Mouse (Mus musculus) ovary, postnatal 14 days (tissue): ENCODE data around the gene Lgalsl.

Experiments
- DNase-seq: peaks from one replicate; pipeline ENCODE4 v3.0.0; 2022; ENCODE audit warnings: low spot score

Lgalsl gene

DNA sequence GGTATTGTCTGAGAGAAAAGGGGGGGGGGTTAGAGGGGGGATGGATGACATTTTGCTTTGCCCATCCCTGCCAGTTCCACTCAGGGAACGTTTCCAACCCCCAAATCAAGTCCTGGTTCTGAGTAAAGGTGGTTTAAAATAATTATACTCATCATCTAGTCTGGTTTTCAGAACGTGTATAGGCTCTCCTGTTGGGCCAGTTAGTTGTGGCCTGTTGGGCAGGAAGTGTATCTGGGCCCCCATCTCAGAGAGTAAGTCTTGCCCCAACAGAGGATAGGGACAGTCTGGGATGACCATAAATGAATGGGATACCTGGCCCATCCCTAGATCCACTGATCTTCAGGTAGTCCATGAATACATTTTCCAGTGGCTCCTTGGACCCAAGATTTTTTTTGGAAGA, 48.2 kb downstream of the Lgalsl start:
- no peak for DNase-seq

DNA sequence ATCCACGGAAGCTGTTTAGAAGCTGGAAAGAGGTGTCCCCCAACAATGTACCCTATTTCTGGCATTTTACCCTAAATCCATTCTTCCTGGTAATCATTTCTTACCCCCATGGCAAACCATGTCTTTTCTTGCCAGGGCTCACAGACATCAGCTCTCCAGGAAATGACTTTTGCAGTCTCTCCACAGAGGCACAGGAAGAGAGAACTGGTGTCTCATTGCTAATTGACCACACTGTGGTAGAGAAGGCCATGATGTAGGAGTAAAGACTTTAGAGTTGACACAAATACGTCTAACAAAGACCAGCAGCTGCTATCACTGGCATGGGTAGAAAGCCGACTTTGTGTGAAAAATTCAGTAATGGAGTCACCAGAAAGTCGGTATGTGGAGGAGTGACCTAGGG, 50.5 kb downstream of the Lgalsl start:
- DNase-seq = no peak

DNA sequence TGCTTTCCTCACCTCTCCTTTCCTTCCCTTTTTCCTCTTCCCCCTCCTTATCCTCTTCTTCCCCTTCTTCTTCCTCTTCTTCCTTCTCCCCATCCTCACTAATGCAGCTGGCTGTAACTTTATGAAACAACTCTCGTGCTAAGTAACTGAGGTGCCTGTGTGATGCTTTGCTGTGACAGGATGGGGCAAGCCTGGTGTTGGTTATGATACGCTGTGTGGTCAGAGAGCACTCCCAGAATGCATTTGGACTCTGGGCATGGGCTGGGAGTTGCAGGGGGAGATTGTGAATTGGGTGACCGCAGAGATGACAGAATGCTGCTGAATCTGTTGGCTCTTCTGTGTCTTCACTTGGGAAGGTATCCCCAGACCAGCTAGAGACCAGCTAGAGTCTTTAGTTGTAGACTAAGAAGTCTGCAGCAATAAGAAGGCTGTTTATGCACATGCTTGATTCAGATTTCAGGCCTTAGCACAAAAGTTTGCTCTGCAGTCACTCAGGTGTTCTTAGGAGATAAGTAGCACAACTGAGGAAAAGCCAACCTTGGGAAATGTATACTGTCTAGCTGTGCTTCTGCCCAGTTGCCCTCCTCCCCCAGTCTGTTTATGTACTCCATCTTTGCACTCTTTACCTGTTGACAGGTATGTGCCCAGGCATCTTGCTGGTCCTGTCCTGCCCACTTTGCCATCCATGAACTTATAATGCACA, 51.8 kb downstream of the Lgalsl start:
- no peak for DNase-seq

DNA sequence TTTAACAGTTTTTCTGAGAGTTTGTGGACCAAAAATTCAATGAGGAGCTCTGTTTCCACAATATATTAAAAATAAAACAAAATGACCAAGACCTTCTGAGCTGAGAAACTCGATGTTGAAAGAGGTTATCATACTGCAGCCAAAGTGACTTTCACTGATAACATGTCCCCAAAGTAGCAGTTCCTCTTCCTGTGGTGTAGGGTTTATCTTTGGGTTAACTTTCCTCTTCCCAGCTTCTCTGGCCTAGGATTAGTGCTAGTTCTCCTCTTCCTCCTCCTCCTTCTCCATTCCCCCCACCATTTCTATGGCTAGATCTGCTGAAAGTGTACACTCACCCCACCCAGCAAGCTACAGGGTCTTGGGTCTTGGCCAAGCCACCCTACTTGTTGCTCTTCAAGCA, 52.6 kb downstream of the Lgalsl start:
- no peak for DNase-seq

DNA sequence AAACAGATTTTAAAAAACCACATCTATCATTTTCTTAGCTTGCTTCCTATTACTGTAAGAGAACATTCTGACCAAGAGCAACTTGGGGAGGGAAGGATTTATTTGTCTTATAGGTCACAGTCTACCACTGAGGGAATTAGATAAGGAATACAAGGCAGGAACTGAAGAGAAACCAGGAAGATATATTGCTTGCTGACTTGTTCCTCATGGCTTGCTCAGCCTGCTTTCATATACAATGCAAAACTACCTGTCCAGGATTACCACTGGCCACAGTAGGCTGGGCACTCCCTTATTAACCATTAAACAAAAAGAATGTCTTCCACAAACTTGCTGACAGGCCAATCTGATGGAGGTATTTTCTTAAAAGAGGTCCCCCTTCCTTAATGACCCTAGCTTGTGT, 54.2 kb downstream of the Lgalsl start:
- DNase-seq = no peak
